Mouse (Mus musculus) hindbrain, embryonic 15.5 days (tissue): ENCODE data around the gene Adk. TPM values are rescaled to one million over a fixed set of nuclear protein-coding genes. Genes with fewer than 3 reads are reported as not detected.

ENCODE experiments used
- ATAC-seq: fragments of 200-750 bp; cut with Nextera tagmentation; 2 replicates; pipeline ENCODE4 v1.8.0; 2017; ENCODE audit warnings: low read depth, moderate number of reproducible peaks, moderate TSS enrichment; ENCODE audit not compliant: low FRiP score
- H3K27ac ChIP-seq: fragments of 300-500 bp; sonication (generic); replicated peaks from 2 replicates; pipeline ENCODE4 v1.5.1; 2015; ENCODE audit warnings: mild to moderate bottlenecking, inconsistent platforms
- H3K27me3 ChIP-seq: fragments of 300-500 bp; sonication (generic); 2 replicates; pipeline ENCODE4 v1.6.1; 2015; ENCODE audit warnings: control low read depth, inconsistent platforms
- H3K36me3 ChIP-seq: fragments of 300-500 bp; sonication (generic); 2 replicates; pipeline ENCODE4 v1.6.1; 2015; ENCODE audit warnings: control low read depth, inconsistent platforms
- H3K4me1 ChIP-seq: fragments of 300-500 bp; sonication (generic); replicated peaks from 2 replicates; pipeline ENCODE4 v1.6.1; 2015; ENCODE audit warnings: control low read depth, inconsistent platforms
- H3K4me2 ChIP-seq: fragments of 300-500 bp; sonication (generic); 2 replicates; pipeline ENCODE4 v1.6.1; 2015; ENCODE audit warnings: moderate library complexity, mild to moderate bottlenecking, inconsistent platforms
- H3K4me3 ChIP-seq: fragments of 300-500 bp; sonication (generic); 2 replicates; pipeline ENCODE4 v1.5.1; 2015; ENCODE audit warnings: mild to moderate bottlenecking, inconsistent platforms
- H3K9ac ChIP-seq: fragments of 300-500 bp; sonication (generic); 2 replicates; pipeline ENCODE4 v1.6.1; 2015; ENCODE audit warnings: inconsistent platforms
- H3K9me3 ChIP-seq: fragments of 300-500 bp; sonication (generic); 2 replicates; pipeline ENCODE4 v1.6.1; 2016; ENCODE audit warnings: control low read depth, inconsistent platforms
- WGBS: fragments of 180-500 bp; shearing (Covaris S2); methylation state at CpG from one replicate; pipeline ENCODE4 v1.1.7; 2015; 5-methylcytosine and 5-hydroxymethylcytosine counted together
- polyA plus RNA-seq: library from polyadenylated mRNA; unstranded; fragments of >200 nt; fragmentation: Nextera tagmentation; extraction: Ambion mirVana; gene quantifications from 2 replicates; pipeline ENCODE4 v1.2.1, GENCODE M21; 2015

Gene Adk
- polyA plus RNA-seq, 1 experiment from 2014 or later: 40.4 TPM

- Histone ChIP-seq H3K4me3 (no peak overlapping the region), H3K36me3 (no peaks in the 10 kb centered on the region), H3K27me3 (no peaks in the 10 kb centered on the region), H3K27ac (no peak overlapping the region), H3K9me3 (no peaks in the 10 kb centered on the region), H3K9ac (no peak overlapping the region), H3K4me2 (no peak overlapping the region), H3K4me1 (0 out of 2 replicates have a peak, but pooled peaks cover 2% of the 10 kb centered on the region)
- WGBS: 81% methylated on average over 4 of the region's 4 CpGs
- no peak for ATAC-seq
Measured at GRCm38 (mm10) chr14:21110492-21110891, 58.1 kb downstream of the Adk start.

DNA sequence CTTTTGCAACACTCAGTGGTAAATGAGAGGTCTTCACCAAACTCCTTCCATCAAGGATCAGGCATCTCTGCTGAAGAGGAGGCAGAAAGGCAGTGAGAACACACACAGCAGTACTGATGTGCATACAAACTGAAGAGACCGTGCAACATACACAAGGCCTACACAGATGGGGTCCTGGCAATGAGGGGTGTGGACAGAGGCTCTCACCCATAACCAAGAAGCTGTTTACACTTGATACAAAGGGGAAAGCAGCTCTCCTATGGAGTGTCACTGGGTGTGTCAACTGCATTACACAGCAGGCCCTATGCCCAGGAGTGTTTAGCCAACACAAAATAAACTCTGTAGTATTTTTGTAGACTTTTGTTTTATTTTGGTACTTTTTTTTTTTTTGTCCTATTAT is 59.1 kb downstream of the Adk start:
- ATAC-seq: no peak
- H3K27me3 ChIP-seq: no peaks in the 10 kb centered on the region
- no peak overlapping the region for H3K4me3 ChIP-seq
- no peaks in the 10 kb centered on the region for H3K9me3 ChIP-seq
- no peak overlapping the region for H3K9ac ChIP-seq
- no peak overlapping the region for H3K4me2 ChIP-seq
- WGBS: 79% methylated on average over 1 of the region's 1 CpGs
- no peaks in the 10 kb centered on the region for H3K36me3 ChIP-seq
- H3K27ac ChIP-seq: no peak overlapping the region
- H3K4me1 ChIP-seq: 0 out of 2 replicates have a peak, but pooled peaks cover 2% of the 10 kb centered on the region

DNA sequence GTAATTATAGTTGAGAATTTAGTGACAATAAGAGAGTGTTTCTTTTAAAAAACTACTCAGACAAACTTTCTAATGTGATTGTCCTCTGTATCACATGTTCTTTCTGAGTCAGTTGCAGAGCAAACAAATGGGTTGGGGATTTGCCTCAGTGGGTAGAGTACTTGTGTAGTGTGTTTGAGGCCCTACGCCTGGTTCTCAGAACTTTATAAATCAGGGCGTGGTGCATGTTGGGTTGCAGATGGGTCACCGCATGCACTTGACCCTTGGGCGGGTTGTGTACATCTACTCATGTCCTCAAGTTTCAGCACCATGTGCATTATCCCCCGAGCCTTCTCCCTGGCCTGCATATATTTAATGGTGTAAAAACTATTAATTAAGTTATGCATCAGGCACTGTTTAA is 59.8 kb downstream of the Adk start:
- no peak for ATAC-seq
- 88% methylated on average over 5 of the region's 5 CpGs for WGBS
- Histone ChIP-seq H3K27ac (no peak overlapping the region), H3K9ac (no peak overlapping the region), H3K4me2 (no peak overlapping the region), H3K27me3 (no peaks in the 10 kb centered on the region), H3K36me3 (no peaks in the 10 kb centered on the region), H3K4me1 (0 out of 2 replicates have a peak, but pooled peaks cover 1% of the 10 kb centered on the region), H3K4me3 (no peak overlapping the region), H3K9me3 (no peaks in the 10 kb centered on the region)

- H3K4me3 ChIP-seq: no peak overlapping the region
- no peak overlapping the region for H3K4me2 ChIP-seq
- no peak overlapping the region for H3K9ac ChIP-seq
- ATAC-seq: no peak
- H3K27me3 ChIP-seq: no peaks in the 10 kb centered on the region
- H3K4me1 ChIP-seq: no peaks in the 10 kb centered on the region
- no peak overlapping the region for H3K27ac ChIP-seq
- no peaks in the 10 kb centered on the region for H3K36me3 ChIP-seq
- H3K9me3 ChIP-seq: no peaks in the 10 kb centered on the region
- 82% methylated on average over 6 of the region's 6 CpGs for WGBS
Measured at GRCm38 (mm10) chr14:21112742-21113141, 60.4 kb downstream of the Adk start.

GRCm38 (mm10) chr14:21114339-21114738 is 62.0 kb downstream of the Adk start:
- ATAC-seq: no peak
- Histone ChIP-seq H3K27me3 (no peaks in the 10 kb centered on the region), H3K4me3 (no peak overlapping the region), H3K4me2 (no peak overlapping the region), H3K4me1 (no peaks in the 10 kb centered on the region), H3K27ac (no peak overlapping the region), H3K9me3 (no peaks in the 10 kb centered on the region), H3K9ac (no peak overlapping the region), H3K36me3 (no peaks in the 10 kb centered on the region)

DNA sequence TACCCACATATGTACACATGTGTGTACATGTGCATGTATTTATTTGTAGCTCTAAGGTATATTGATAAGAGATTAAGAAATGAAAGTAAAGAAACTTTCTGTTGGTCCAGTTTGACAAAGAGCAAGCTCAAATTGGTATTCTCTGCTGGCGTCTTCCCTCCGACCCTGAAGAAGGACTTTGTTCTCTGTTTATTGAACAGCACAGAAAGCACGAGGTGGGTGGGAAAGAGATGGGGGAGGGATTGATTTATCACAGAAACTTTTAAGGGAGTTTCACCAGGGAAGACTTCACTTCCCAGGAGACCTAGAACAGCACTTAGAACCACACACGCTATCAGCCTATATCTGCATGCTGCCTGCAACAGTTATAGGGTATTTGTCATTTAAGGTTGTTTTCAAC is 62.9 kb downstream of the Adk start:
- no peaks in the 10 kb centered on the region for H3K9me3 ChIP-seq
- no peak overlapping the region for H3K4me2 ChIP-seq
- no peak for ATAC-seq
- no peaks in the 10 kb centered on the region for H3K36me3 ChIP-seq
- no peak overlapping the region for H3K9ac ChIP-seq
- H3K4me1 ChIP-seq: no peaks in the 10 kb centered on the region
- no peak overlapping the region for H3K27ac ChIP-seq
- no peak overlapping the region for H3K4me3 ChIP-seq
- 46% methylated on average over 4 of the region's 4 CpGs for WGBS
- H3K27me3 ChIP-seq: no peaks in the 10 kb centered on the region

DNA sequence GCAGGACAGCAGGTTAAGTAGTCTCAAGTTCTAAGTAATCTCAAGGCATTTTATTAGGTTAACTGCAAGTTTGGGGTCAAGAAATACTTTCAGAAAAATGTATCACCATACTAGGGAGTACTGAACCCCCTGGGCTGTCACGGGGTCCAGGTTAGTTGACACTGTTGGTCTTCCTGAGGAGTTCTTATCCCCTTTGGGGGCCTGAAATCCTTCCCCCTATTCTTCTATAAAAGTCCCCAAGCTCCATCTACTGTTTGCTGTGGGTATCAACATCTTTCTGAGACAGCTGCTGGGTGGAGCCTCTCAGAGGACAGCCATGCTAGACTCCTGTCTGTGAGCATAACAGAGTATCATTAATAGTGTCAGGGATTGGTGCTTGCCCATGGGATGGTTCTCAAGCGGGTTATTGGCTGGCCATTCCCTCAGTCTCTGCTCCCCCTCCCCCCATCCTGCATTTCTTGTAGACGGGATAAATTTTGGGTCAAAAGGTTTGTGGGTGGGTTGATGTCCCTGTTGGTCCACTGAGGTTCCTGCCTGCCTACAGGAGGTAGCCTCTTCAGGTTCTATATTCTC is 63.6 kb downstream of the Adk start:
- Histone ChIP-seq H3K9me3 (no peaks in the 10 kb centered on the region), H3K36me3 (no peaks in the 10 kb centered on the region), H3K4me2 (no peak overlapping the region), H3K4me1 (no peaks in the 10 kb centered on the region), H3K27me3 (no peaks in the 10 kb centered on the region), H3K4me3 (no peak overlapping the region), H3K9ac (no peak overlapping the region), H3K27ac (no peak overlapping the region)
- 51% methylated on average over 3 of the region's 3 CpGs for WGBS
- no peak for ATAC-seq

DNA sequence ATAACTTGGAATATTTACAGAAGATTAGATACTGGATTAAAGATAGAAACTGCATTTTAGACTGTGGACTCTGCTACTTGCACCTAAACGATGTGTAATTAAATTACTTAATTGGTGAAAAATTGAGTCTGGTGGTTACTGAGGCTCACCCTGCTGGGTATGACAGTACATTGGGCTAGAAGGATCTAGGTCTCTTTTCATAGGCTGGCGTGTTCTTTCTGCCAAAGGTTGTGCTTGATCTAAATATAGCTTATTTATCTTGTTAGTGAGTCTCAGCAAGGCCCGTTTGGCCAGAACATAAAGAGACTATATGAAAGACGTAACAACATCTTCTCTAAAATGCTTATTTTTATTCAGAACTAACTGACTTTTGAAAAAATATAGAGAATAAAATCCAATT is 65.7 kb downstream of the Adk start:
- Histone ChIP-seq H3K36me3 (no peaks in the 10 kb centered on the region), H3K4me1 (no peaks in the 10 kb centered on the region)
- WGBS: 70% methylated on average over 4 of the region's 4 CpGs

DNA sequence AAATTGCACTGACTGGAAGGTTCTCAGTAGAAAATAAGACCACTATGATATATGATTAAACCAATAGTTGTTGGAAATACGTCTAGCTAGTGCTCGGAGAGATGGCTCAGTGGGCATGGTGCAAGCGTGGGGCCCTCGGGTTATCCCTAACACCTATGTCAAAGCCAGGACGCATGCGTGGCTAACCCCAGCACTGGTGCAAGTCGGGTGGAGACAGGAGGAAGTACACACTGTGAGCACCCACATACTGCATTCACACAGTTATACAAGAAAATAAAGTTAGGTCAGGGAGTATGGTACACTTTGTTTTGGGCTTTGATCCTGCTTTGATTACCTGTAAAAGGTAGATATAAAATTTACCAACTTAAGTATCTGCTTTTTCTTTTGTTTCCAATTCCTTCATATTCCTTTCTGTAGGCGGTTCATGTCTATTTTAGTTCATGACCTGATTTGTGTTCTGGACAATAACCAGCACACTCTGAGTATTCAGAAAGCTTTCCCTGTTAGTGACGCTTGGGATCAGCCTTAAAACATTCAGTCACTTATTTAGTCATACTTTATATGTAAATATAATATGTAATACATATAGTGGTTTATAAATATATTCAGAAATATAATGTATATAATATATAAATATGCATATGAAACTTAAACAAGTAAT is 67.4 kb downstream of the Adk start:
- Histone ChIP-seq H3K9ac (no peak overlapping the region), H3K27me3 (no peaks in the 10 kb centered on the region), H3K27ac (no peak overlapping the region), H3K36me3 (no peaks in the 10 kb centered on the region), H3K9me3 (no peaks in the 10 kb centered on the region), H3K4me3 (no peak overlapping the region), H3K4me2 (no peak overlapping the region), H3K4me1 (no peaks in the 10 kb centered on the region)
- ATAC-seq: no peak
- 87% methylated on average over 9 of the region's 9 CpGs for WGBS

More for the DNA sequence above, 65.7 kb downstream of the Adk start:
- no peaks in the 10 kb centered on the region for H3K9me3 ChIP-seq
- ATAC-seq: no peak
- H3K4me3 ChIP-seq: no peak overlapping the region
- no peaks in the 10 kb centered on the region for H3K27me3 ChIP-seq
- no peak overlapping the region for H3K9ac ChIP-seq
- no peak overlapping the region for H3K27ac ChIP-seq
- H3K4me2 ChIP-seq: no peak overlapping the region

GRCm38 (mm10) chr14:21120473-21120872 is 68.1 kb downstream of the Adk start:
- H3K27ac ChIP-seq: no peak overlapping the region
- no peak overlapping the region for H3K4me3 ChIP-seq
- no peak overlapping the region for H3K9ac ChIP-seq
- 50% methylated on average over 3 of the region's 3 CpGs for WGBS
- H3K4me2 ChIP-seq: no peak overlapping the region
- H3K27me3 ChIP-seq: no peaks in the 10 kb centered on the region
- H3K4me1 ChIP-seq: no peaks in the 10 kb centered on the region
- ATAC-seq: no peak
- H3K36me3 ChIP-seq: no peaks in the 10 kb centered on the region
- H3K9me3 ChIP-seq: no peaks in the 10 kb centered on the region

- no peaks in the 10 kb centered on the region for H3K9me3 ChIP-seq
- WGBS: 95% methylated on average over 6 of the region's 6 CpGs
Measured at GRCm38 (mm10) chr14:21127215-21127614, 74.8 kb downstream of the Adk start.

DNA sequence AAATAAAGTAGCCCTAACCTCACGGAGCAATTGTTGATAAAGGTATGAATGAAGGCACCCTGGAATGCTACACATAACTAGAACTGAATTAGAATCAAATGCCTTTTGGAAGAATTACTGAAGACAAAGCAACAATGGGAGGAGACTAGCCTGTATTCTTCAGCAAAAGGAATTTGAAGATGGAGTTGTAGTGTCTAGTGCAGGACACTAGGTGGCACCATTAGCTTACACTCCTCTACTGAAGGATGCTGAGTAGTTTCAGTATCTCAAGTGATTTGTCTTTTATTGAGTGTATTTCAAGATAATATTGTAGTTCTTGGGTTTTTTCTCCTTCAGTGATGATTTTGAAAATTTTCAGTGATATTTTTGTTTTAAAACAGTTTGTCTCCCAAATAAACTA is 84.5 kb downstream of the Adk start:
- no peaks in the 10 kb centered on the region for H3K36me3 ChIP-seq
- no peak overlapping the region for H3K4me2 ChIP-seq
- no peaks in the 10 kb centered on the region for H3K4me1 ChIP-seq
- no peaks in the 10 kb centered on the region for H3K9me3 ChIP-seq
- 31% methylated on average over 1 of the region's 1 CpGs for WGBS
- 0 out of 2 replicates have a peak overlapping the region, but pooled peaks have one; percentile 22 for H3K9ac ChIP-seq
- no peak overlapping the region for H3K4me3 ChIP-seq
- ATAC-seq: no peak
- no peak overlapping the region for H3K27ac ChIP-seq
- no peaks in the 10 kb centered on the region for H3K27me3 ChIP-seq

More at GRCm38 (mm10) chr14:21127215-21127614, 74.8 kb downstream of the Adk start:
- H3K4me1 ChIP-seq: no peaks in the 10 kb centered on the region
- H3K27ac ChIP-seq: no peak overlapping the region
- no peaks in the 10 kb centered on the region for H3K36me3 ChIP-seq
- H3K9ac ChIP-seq: no peak overlapping the region
- H3K27me3 ChIP-seq: no peaks in the 10 kb centered on the region
- H3K4me3 ChIP-seq: no peak overlapping the region
- ATAC-seq: no peak
- no peak overlapping the region for H3K4me2 ChIP-seq

DNA sequence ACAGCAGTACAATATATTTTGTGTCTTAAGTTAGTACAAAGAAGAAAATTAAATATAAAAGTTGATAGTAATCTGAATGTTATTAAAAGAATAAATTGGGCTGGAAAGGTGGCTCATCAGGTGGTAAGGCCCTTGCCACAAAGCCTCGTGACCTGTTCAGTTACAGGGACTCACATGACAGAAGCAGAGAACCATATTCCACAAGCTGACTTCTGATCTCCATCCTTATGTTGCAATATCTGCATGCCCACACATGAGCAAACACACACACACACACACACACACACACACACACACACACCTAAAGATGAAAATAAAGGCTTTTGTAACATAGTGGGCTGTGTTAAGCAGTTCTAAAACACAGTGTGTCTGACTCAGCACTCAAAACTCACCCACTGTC is 90.2 kb downstream of the Adk start:
- Histone ChIP-seq H3K27ac (no peak overlapping the region), H3K36me3 (no peaks in the 10 kb centered on the region), H3K9me3 (no peaks in the 10 kb centered on the region), H3K9ac (no peak overlapping the region), H3K4me1 (no peaks in the 10 kb centered on the region), H3K4me2 (no peak overlapping the region), H3K27me3 (no peaks in the 10 kb centered on the region), H3K4me3 (no peak overlapping the region)
- 79% methylated on average over 1 of the region's 1 CpGs for WGBS
- no peak for ATAC-seq
